ENCODE assay signal across 7 mouse cellular contexts in genomic region chr8:124948733-124949111, GRCm38 (mm10). TPM values are rescaled to one million over a fixed set of nuclear protein-coding genes. Genes with fewer than 3 reads are reported as not detected.
DNase-seq lines count a peak whose midpoint lies in the region; ATAC-seq and TF ChIP-seq lines count a peak whose summit lies in the region.

No protein-coding gene starts in this region.

- H3K4me1 ChIP-seq in lung, embryonic 14.5 days (ENCODE audit: insufficient read depth): peaks cover 13% of the 10 kb centered on the region
- H3K4me1 ChIP-seq in bone marrow macrophage, adult 2 months (ENCODE audit: control insufficient read depth, insufficient read depth, low read length): peaks cover 13% of the 10 kb centered on the region
- H3K4me1 ChIP-seq in forebrain, embryonic 12.5 days: peaks cover 43% of the 10 kb centered on the region
- H3K4me1 ChIP-seq in limb, embryonic 12.5 days (replicated peaks): peaks cover 38% of the 10 kb centered on the region
- H3K4me1 ChIP-seq in neural tube, embryonic 11.5 days (ENCODE audit: control insufficient read depth, insufficient read depth, low read length): peaks cover 31% of the 10 kb centered on the region

- peak; percentile 40; the same call in 1 of the 2 replicates for ATAC-seq in lung, embryonic 14.5 days (ENCODE audit: insufficient read depth)
- ATAC-seq in forebrain, embryonic 12.5 days (ENCODE audit: low FRiP score): peak; percentile 3; the same call in 1 of the 2 replicates
- ATAC-seq in limb, embryonic 12.5 days (ENCODE audit: insufficient number of reproducible peaks, insufficient read depth, low FRiP score, low TSS enrichment, low read depth): peak; percentile 34
- peak; percentile 59; the same call in 1 of the 2 replicates for ATAC-seq in neural tube, embryonic 11.5 days (ENCODE audit: insufficient read depth, low FRiP score, low TSS enrichment)

- no peak for TF ChIP-seq CTCF in lung, embryonic 14.5 days (IDR thresholded peaks at IDR 0.05; ENCODE audit: low read depth)
- no peak for TF ChIP-seq CTCF in bone marrow macrophage, adult 2 months (IDR thresholded peaks at IDR 0.05; ENCODE audit: low read depth, low read length)

- WGBS in lung, embryonic 14.5 days: under 1% methylated on average over 48 of the region's 62 CpGs
- 2% methylated on average over 45 of the region's 62 CpGs for WGBS in forebrain, embryonic 12.5 days
- WGBS in limb, embryonic 12.5 days: under 1% methylated on average over 56 of the region's 62 CpGs
- 0% methylated on average over 20 of the region's 62 CpGs for WGBS in neural tube, embryonic 11.5 days

- H3K9me3 ChIP-seq in lung, embryonic 14.5 days (ENCODE audit: low read depth, low read length): no peaks in the 10 kb centered on the region
- H3K9me3 ChIP-seq in forebrain, embryonic 12.5 days: no peaks in the 10 kb centered on the region
- H3K9me3 ChIP-seq in limb, embryonic 12.5 days: no peaks in the 10 kb centered on the region
- H3K9me3 ChIP-seq in neural tube, embryonic 11.5 days (ENCODE audit: control insufficient read depth, low read length): no peaks in the 10 kb centered on the region

- TF ChIP-seq POLR2A in bone marrow macrophage, adult 2 months (IDR thresholded peaks at IDR 0.05; ENCODE audit: borderline replicate concordance, low read depth, low read length): no peak

- peak overlapping the region; percentile 83 for H3K4me3 ChIP-seq in lung, embryonic 14.5 days (ENCODE audit: low read depth, low read length)
- peak overlapping the region; percentile 82 for H3K4me3 ChIP-seq in bone marrow macrophage, adult 2 months (ENCODE audit: insufficient read depth, low read length)
- peak overlapping the region; percentile 89 for H3K4me3 ChIP-seq in forebrain, embryonic 12.5 days (replicated peaks)
- peak overlapping the region; percentile 85 for H3K4me3 ChIP-seq in limb, embryonic 12.5 days (replicated peaks)
- peak overlapping the region; percentile 71 for H3K4me3 ChIP-seq in neural tube, embryonic 11.5 days (ENCODE audit: low read depth, low read length)

- peak overlapping the region; percentile 98 for H3K27ac ChIP-seq in lung, embryonic 14.5 days (ENCODE audit: low read depth)
- H3K27ac ChIP-seq in bone marrow macrophage, adult 2 months (ENCODE audit: insufficient read depth, low read depth, low read length): peak overlapping the region; percentile 50
- peak overlapping the region; percentile 98 for H3K27ac ChIP-seq in forebrain, embryonic 12.5 days
- peak overlapping the region; percentile 95 for H3K27ac ChIP-seq in limb, embryonic 12.5 days
- peak overlapping the region; percentile 97 for H3K27ac ChIP-seq in neural tube, embryonic 11.5 days (ENCODE audit: low read depth, low read length)

- H3K4me2 ChIP-seq in lung, embryonic 14.5 days: peak overlapping the region; percentile 92
- H3K4me2 ChIP-seq in forebrain, embryonic 12.5 days: peak overlapping the region; percentile 85
- H3K4me2 ChIP-seq in limb, embryonic 12.5 days: peak overlapping the region; percentile 86
- peak overlapping the region; percentile 80 for H3K4me2 ChIP-seq in neural tube, embryonic 11.5 days (ENCODE audit: low read depth)

- peak; percentile 66 for DNase-seq in lung, embryonic 14.5 days
- no peak for DNase-seq in lung, postnatal 25 days (ENCODE audit: low spot score)
- no peak for DNase-seq in neural tube, embryonic 11.5 days (ENCODE audit: low spot score)
- DNase-seq in ovary, postnatal 36 days (ENCODE audit: low spot score): no peak

- 0 out of 2 replicates have a peak, but pooled peaks cover 4% of the 10 kb centered on the region for H3K36me3 ChIP-seq in lung, embryonic 14.5 days (ENCODE audit: insufficient read depth)
- peaks cover 9% of the 10 kb centered on the region for H3K36me3 ChIP-seq in forebrain, embryonic 12.5 days (replicated peaks)
- 0 out of 2 replicates have a peak, but pooled peaks cover 10% of the 10 kb centered on the region for H3K36me3 ChIP-seq in limb, embryonic 12.5 days
- no peaks in the 10 kb centered on the region for H3K36me3 ChIP-seq in neural tube, embryonic 11.5 days (ENCODE audit: control insufficient read depth, insufficient read depth, low read length)

- peak overlapping the region; percentile 94 for H3K9ac ChIP-seq in lung, embryonic 14.5 days
- peak overlapping the region; percentile 94 for H3K9ac ChIP-seq in forebrain, embryonic 12.5 days
- peak overlapping the region; percentile 94 for H3K9ac ChIP-seq in limb, embryonic 12.5 days (replicated peaks)
- peak overlapping the region; percentile 94 for H3K9ac ChIP-seq in neural tube, embryonic 11.5 days (ENCODE audit: low read length)

- H3K27me3 ChIP-seq in lung, embryonic 14.5 days (ENCODE audit: insufficient read depth, low read length): no peaks in the 10 kb centered on the region
- no peaks in the 10 kb centered on the region for H3K27me3 ChIP-seq in forebrain, embryonic 12.5 days
- H3K27me3 ChIP-seq in limb, embryonic 12.5 days: no peaks in the 10 kb centered on the region
- H3K27me3 ChIP-seq in neural tube, embryonic 11.5 days (ENCODE audit: control insufficient read depth, insufficient read depth, low read length): no peaks in the 10 kb centered on the region

RNA-seq across cellular contexts. Expression of gene Egln1, which starts 0.4 kb away (rescaled TPM):
- polyA plus RNA-seq in lung, embryonic 14.5 days (2014; fragmentation: Nextera tagmentation; extraction: Ambion mirVana): 14.4 and 16.2 TPM in 2 replicates
- 27.7 and 30.9 TPM in 2 replicates for polyA plus RNA-seq in bone marrow macrophage, adult 2 months (2012; ENCODE audit: insufficient read depth, insufficient read length, missing spikeins)
- polyA plus RNA-seq in forebrain, embryonic 12.5 days (2016; fragmentation: Nextera tagmentation; extraction: Ambion mirVana): 19.5 and 20.0 TPM in 2 replicates
- polyA plus RNA-seq in limb, embryonic 12.5 days (2016; fragmentation: Nextera tagmentation; extraction: Ambion mirVana): 12.8 and 13.0 TPM in 2 replicates
- 19.5 and 20.9 TPM in 2 replicates for polyA plus RNA-seq in neural tube, embryonic 11.5 days (2014; fragmentation: Nextera tagmentation; extraction: Ambion mirVana)

RNA-seq across cellular contexts. Expression of gene Sprtn, which starts 51.0 kb away (rescaled TPM):
- 9.5 and 10.1 TPM in 2 replicates for polyA plus RNA-seq in lung, embryonic 14.5 days (2014; fragmentation: Nextera tagmentation; extraction: Ambion mirVana)
- 14.1 and 14.5 TPM in 2 replicates for polyA plus RNA-seq in bone marrow macrophage, adult 2 months (2012; ENCODE audit: insufficient read depth, insufficient read length, missing spikeins)
- 12.8 and 14.5 TPM in 2 replicates for polyA plus RNA-seq in forebrain, embryonic 12.5 days (2016; fragmentation: Nextera tagmentation; extraction: Ambion mirVana)
- polyA plus RNA-seq in limb, embryonic 12.5 days (2016; fragmentation: Nextera tagmentation; extraction: Ambion mirVana): 9.9 and 11.9 TPM in 2 replicates
- polyA plus RNA-seq in neural tube, embryonic 11.5 days (2014; fragmentation: Nextera tagmentation; extraction: Ambion mirVana): 12.2 and 14.5 TPM in 2 replicates

RNA-seq across cellular contexts. Expression of gene Exoc8, which starts 51.2 kb away (rescaled TPM):
- 8.9 and 9.8 TPM in 2 replicates for polyA plus RNA-seq in lung, embryonic 14.5 days (2014; fragmentation: Nextera tagmentation; extraction: Ambion mirVana)
- polyA plus RNA-seq in bone marrow macrophage, adult 2 months (2012; ENCODE audit: insufficient read depth, insufficient read length, missing spikeins): 11.8 and 12.4 TPM in 2 replicates
- 15.0 and 15.3 TPM in 2 replicates for polyA plus RNA-seq in forebrain, embryonic 12.5 days (2016; fragmentation: Nextera tagmentation; extraction: Ambion mirVana)
- polyA plus RNA-seq in limb, embryonic 12.5 days (2016; fragmentation: Nextera tagmentation; extraction: Ambion mirVana): 11.9 and 12.2 TPM in 2 replicates
- 7.7 and 8.0 TPM in 2 replicates for polyA plus RNA-seq in neural tube, embryonic 11.5 days (2014; fragmentation: Nextera tagmentation; extraction: Ambion mirVana)

Comparison
In these comparisons a context has a peak if more than half of its experiments do, and no peak if none do; other contexts are left out.
1. ATAC-seq: peak in every context shown above with its lines; median percentile 59 in neural tube, embryonic 11.5 days; 40 in lung, embryonic 14.5 days; 34 in limb, embryonic 12.5 days; 3 in forebrain, embryonic 12.5 days.